In the genomic region with DNA sequence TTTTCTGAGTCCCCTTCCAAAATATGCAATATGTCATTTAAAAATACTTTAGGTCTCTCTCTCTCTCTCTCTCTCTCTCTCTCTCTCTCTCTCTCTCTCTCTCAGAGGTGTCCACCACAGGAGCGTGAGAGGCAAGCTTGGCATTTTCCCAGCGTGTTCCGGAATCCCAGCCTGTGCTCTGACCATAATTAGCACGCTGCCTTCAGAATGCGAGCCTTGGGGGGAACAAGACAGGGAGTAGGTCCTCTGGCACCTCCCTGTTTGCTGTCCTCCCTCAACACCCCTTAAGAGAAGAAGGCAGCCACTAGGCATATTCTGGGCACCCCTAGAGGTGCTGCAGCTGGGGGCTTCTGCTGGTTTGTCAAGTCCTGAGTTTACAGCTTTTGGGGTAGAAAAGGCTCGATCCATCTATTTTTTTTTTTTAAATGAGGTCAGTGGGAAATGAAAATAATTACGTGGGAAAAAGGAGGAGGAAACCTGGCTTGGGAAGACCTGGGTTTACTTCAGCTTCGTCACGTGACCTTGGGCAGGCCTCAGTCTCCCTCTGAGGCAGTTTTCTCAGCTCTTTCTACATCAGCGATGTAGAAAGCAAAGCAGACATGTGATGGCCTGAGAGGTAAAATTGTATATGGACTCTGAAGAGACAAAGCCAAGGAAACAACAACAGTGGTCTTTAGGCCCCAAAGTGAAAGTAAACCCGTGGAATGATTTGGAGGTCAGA, we compare ENCODE assay signal across 7 mouse cellular contexts.
A peak's percentile ranks its signal among the peaks of the same experiment; 100 is the strongest.
DNase-seq lines count a peak whose midpoint lies in the region; ATAC-seq and TF ChIP-seq lines count a peak whose summit lies in the region.

No protein-coding gene starts in this region.

- peak; percentile 11 to 16 for DNase-seq in left cerebral cortex, adult 18-20 months (ENCODE audit: low spot score in 2 of 2)
- no peak for DNase-seq in left cerebral cortex, adult 11 months (ENCODE audit: low spot score)
- peak; percentile 11 for DNase-seq in MEL (ENCODE audit: low read depth, low spot score)
- DNase-seq in kidney, postnatal 25 days: peak; percentile 49 to 57
- no peak for DNase-seq in layer of hippocampus, adult 18-20 months (ENCODE audit: low spot score in 2 of 2)

- H3K4me1 ChIP-seq in MEL (ENCODE audit: control insufficient read depth in 1 of 2, insufficient read depth in 2 of 2, low read length in 2 of 2): 0 out of 4 replicates have a peak, but pooled peaks cover 0 to 5% of the 10 kb centered on the region in 2 experiments
- peaks cover 28% of the 10 kb centered on the region for H3K4me1 ChIP-seq in embryonic facial prominence, embryonic 13.5 days

- no peak for TF ChIP-seq RAD21 in MEL (IDR thresholded peaks at IDR 0.05; ENCODE audit: low read depth, low read length)

- no peak for ATAC-seq in embryonic facial prominence, embryonic 13.5 days (ENCODE audit: insufficient number of reproducible peaks, insufficient read depth, low FRiP score, low TSS enrichment, low read depth)
- no peak for ATAC-seq in megakaryocyte-erythroid progenitor cell, adult 5-6 weeks (replicated peaks; ENCODE audit: low FRiP score, low TSS enrichment, poor library complexity, severe bottlenecking)

- H3K27me3 ChIP-seq in MEL (ENCODE audit: control insufficient read depth in 1 of 2, insufficient read depth in 2 of 2, low read length in 2 of 2): peaks cover 6 to 20% of the 10 kb centered on the region in 2 experiments
- H3K27me3 ChIP-seq in embryonic facial prominence, embryonic 13.5 days: no peaks in the 10 kb centered on the region; the same call in 1 of the 2 replicates

- no peak for TF ChIP-seq CTCF in MEL (IDR thresholded peaks at IDR 0.05 in 2 of 3, conservative IDR thresholded peaks at IDR 0.05 in 1 of 3; ENCODE audit: control insufficient read depth in 1 of 3, insufficient read depth in 1 of 3, low read depth in 2 of 3, low read length in 3 of 3, poor library complexity in 1 of 3, severe bottlenecking in 1 of 3)

- TF ChIP-seq POLR2A in MEL (IDR thresholded peaks at IDR 0.05; ENCODE audit: control insufficient read depth in 1 of 2, insufficient read depth in 1 of 2, low read depth in 1 of 2, low read length in 2 of 2, poor library complexity in 1 of 2): no peak

- H3K9me3 ChIP-seq in MEL (replicated peaks; ENCODE audit: insufficient read depth, low read length): no peaks in the 10 kb centered on the region
- no peaks in the 10 kb centered on the region for H3K9me3 ChIP-seq in embryonic facial prominence, embryonic 13.5 days

- no peak for TF ChIP-seq EP300 in MEL (IDR thresholded peaks at IDR 0.05; ENCODE audit: low read depth in 1 of 2, low read length in 2 of 2)

- 51% methylated on average over 11 of the region's 11 CpGs for WGBS in embryonic facial prominence, embryonic 13.5 days

- H3K36me3 ChIP-seq in MEL (ENCODE audit: control insufficient read depth in 1 of 2, insufficient read depth in 2 of 2, low read length in 2 of 2): no peaks in the 10 kb centered on the region
- no peaks in the 10 kb centered on the region for H3K36me3 ChIP-seq in embryonic facial prominence, embryonic 13.5 days

- H3K9ac ChIP-seq in MEL (ENCODE audit: control insufficient read depth, low read depth, low read length, poor library complexity, severe bottlenecking): peak overlapping the region; percentile 14; the same call in 1 of the 2 replicates
- H3K9ac ChIP-seq in embryonic facial prominence, embryonic 13.5 days: no peak overlapping the region

- no peak overlapping the region for H3K27ac ChIP-seq in MEL (ENCODE audit: control insufficient read depth, low read depth, low read length)
- no peak overlapping the region for H3K27ac ChIP-seq in embryonic facial prominence, embryonic 13.5 days

- H3K4me2 ChIP-seq in embryonic facial prominence, embryonic 13.5 days: peak overlapping the region; percentile 16

- no peaks in the 10 kb centered on the region for H3K79me2 ChIP-seq in MEL (ENCODE audit: control insufficient read depth, insufficient read depth, low read length, poor library complexity)

- peak overlapping the region; percentile 50 to 51 for H3K4me3 ChIP-seq in MEL (ENCODE audit: control insufficient read depth in 1 of 2, insufficient read depth in 1 of 2, low read depth in 2 of 2, low read length in 2 of 2)
- no peak overlapping the region for H3K4me3 ChIP-seq in embryonic facial prominence, embryonic 13.5 days

TF ChIP-seq in MEL, 35 proteins besides CTCF, POLR2A, EP300 and RAD21:
- TF ChIP-seq USF1 (IDR thresholded peaks at IDR 0.05; ENCODE audit: low read depth, low read length) (peak; percentile 84), GATA1 (IDR thresholded peaks at IDR 0.05; ENCODE audit: low read depth, low read length) (no peak), USF2 (IDR thresholded peaks at IDR 0.05; ENCODE audit: borderline replicate concordance in 1 of 2, insufficient read depth in 1 of 2, low read depth in 1 of 2, low read length in 2 of 2) (0 out of 4 replicates have a peak, but pooled peaks of 1 of the 2 experiments have one; percentile 43)

Comparison
In these comparisons a context has a peak if more than half of its experiments do, and no peak if none do; other contexts are left out.
1. DNase-seq: peak in left cerebral cortex, adult 18-20 months (2 of 2), MEL (single experiment) and kidney, postnatal 25 days (2 of 2); none in left cerebral cortex, adult 11 months (single experiment) and layer of hippocampus, adult 18-20 months (0 of 2).